Mouse (Mus musculus) limb, embryonic 14.5 days (tissue): Measurements from ENCODE around the gene Naaladl1. TPM values are rescaled to one million over a fixed set of nuclear protein-coding genes. Genes with fewer than 3 reads are reported as not detected.

ENCODE experiments used
- ATAC-seq: fragments of 200-750 bp; cut with Nextera tagmentation; 2 replicates; pipeline ENCODE4 v1.8.0; 2017; ENCODE audit warnings: low read depth, moderate number of reproducible peaks, moderate TSS enrichment; ENCODE audit not compliant: low FRiP score
- DNase-seq: peaks from one replicate; pipeline ENCODE4 v3.0.0-alpha.2; 2015; ENCODE audit warnings: low spot score
- H3K27ac ChIP-seq: fragments of 300-500 bp; sonication (generic); replicated peaks from 2 replicates; pipeline ENCODE4 v1.5.1; 2014; ENCODE audit warnings: low read depth, mild to moderate bottlenecking, low read length, moderate library complexity, mixed read lengths
- H3K27me3 ChIP-seq: fragments of 300-500 bp; sonication (generic); 2 replicates; pipeline ENCODE4 v1.6.1; 2014; ENCODE audit warnings: low read length, mixed read lengths; ENCODE audit not compliant: control insufficient read depth, insufficient read depth
- H3K36me3 ChIP-seq: fragments of 300-500 bp; sonication (generic); 2 replicates; pipeline ENCODE4 v1.6.1; 2014; ENCODE audit warnings: mild to moderate bottlenecking, low read length, moderate library complexity, mixed read lengths; ENCODE audit not compliant: control insufficient read depth, insufficient read depth
- H3K4me1 ChIP-seq: fragments of 300-500 bp; sonication (generic); 2 replicates; pipeline ENCODE4 v1.6.1; 2014; ENCODE audit warnings: antibody characterized with exemption, low read length, mixed read lengths; ENCODE audit not compliant: control insufficient read depth, insufficient read depth
- H3K4me2 ChIP-seq: fragments of 300-500 bp; sonication (generic); replicated peaks from 2 replicates; pipeline ENCODE4 v1.6.1; 2014; ENCODE audit warnings: low read depth, mild to moderate bottlenecking, low read length, moderate library complexity; ENCODE audit not compliant: severe bottlenecking
- H3K4me3 ChIP-seq: fragments of 300-500 bp; sonication (generic); replicated peaks from 2 replicates; pipeline ENCODE4 v1.5.1; 2014; ENCODE audit warnings: low read length
- H3K9ac ChIP-seq: fragments of 300-500 bp; sonication (generic); 2 replicates; pipeline ENCODE4 v1.6.1; 2014; ENCODE audit warnings: mild to moderate bottlenecking, low read depth, low read length, moderate library complexity; ENCODE audit not compliant: severe bottlenecking
- H3K9me3 ChIP-seq: fragments of 300-500 bp; sonication (generic); 2 replicates; pipeline ENCODE4 v1.6.1; 2016; ENCODE audit warnings: low read length; ENCODE audit not compliant: control insufficient read depth
- POLR2A ChIP-seq: fragments of 200-500 bp; IDR thresholded peaks from 2 replicates; pipeline ENCODE4 v1.8.0; 2012; ENCODE audit warnings: inconsistent platforms, mild to moderate bottlenecking, moderate library complexity, borderline replicate concordance; ENCODE audit not compliant: insufficient read depth, insufficient read length; ENCODE audit errors: extremely low read depth
- WGBS: fragments of 180-500 bp; shearing (Covaris S2); extraction: QIAGEN DNeasy Blood & Tissue Kit; methylation state at CpG from one replicate; pipeline ENCODE4 v1.1.7; 2014; 5-methylcytosine and 5-hydroxymethylcytosine counted together
- polyA plus RNA-seq, 2 experiments: library from polyadenylated mRNA; depleted of rRNA in 1 of 2; stranded (reverse) in 1 of 2; unstranded in 1 of 2; fragments of >200 nt; fragmentation: Nextera tagmentation in 1 of 2; extraction: Ambion mirVana in 1 of 2; gene quantifications; 2 replicates each; pipeline versions ENCODE4 v1.2.1 to v1.2.3; 2012 to 2014

The Naaladl1 gene
- polyA plus RNA-seq, 2 experiments = 0.21 to 2.5 TPM

DNA sequence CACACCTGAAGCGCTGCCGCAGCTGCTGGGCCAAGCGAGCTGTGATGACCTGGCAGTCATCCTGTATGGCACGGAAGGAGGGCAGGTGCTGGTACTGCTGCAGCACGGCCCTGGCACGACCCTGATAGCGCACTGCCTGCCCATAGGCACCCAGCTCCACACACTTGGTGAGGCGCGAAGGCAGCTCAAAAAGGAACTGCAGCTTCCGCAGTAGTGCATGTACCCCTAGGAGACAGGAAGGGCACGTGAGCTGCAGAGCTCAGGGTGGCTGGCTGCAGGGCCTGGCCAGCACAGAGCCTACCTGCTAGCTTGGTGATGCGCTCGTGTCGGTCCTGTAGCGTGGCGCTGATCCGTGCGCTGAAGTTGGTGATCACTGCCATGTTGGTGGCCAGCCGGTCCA, 34.3 kb upstream of the Naaladl1 start:
- DNase-seq (no peak), ATAC-seq (no peak)
- WGBS = 93% methylated on average over 19 of the region's 19 CpGs
- Histone ChIP-seq H3K36me3 (peaks cover 49% of the 10 kb centered on the region), H3K4me2 (no peak overlapping the region), H3K9me3 (no peaks in the 10 kb centered on the region), H3K4me3 (no peak overlapping the region), H3K4me1 (peaks cover 16% of the 10 kb centered on the region), H3K27me3 (no peaks in the 10 kb centered on the region), H3K9ac (no peak overlapping the region), H3K27ac (no peak overlapping the region)
- no peak for TF ChIP-seq POLR2A

DNA sequence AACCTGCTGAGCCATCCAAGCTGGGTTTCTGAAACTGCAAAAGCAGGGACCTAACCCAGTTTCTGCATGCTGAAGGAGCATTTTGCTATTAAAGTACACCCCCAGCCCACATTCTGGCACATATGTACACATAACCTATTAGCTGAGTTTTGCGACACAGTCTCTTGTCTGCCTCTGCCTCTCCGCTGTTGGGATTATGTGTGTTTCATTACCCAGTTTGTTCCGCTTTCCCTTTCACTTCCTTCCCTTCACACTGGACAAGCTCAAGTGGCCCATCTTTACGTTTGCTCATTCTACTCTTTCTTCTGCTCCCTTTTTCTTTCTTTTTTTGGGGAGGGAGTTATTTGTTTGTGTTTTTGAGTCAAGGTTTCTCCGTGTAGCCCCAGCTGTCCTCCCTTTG, 31.7 kb upstream of the Naaladl1 start:
- Histone ChIP-seq H3K4me1 (peaks cover 3% of the 10 kb centered on the region; the same call in 1 of the 2 replicates), H3K36me3 (peaks cover 43% of the 10 kb centered on the region), H3K27ac (no peak overlapping the region), H3K4me3 (no peak overlapping the region), H3K4me2 (no peak overlapping the region), H3K9ac (no peak overlapping the region), H3K9me3 (no peaks in the 10 kb centered on the region), H3K27me3 (no peaks in the 10 kb centered on the region)
- TF ChIP-seq POLR2A = no peak
- WGBS = 91% methylated on average over 5 of the region's 5 CpGs
- DNase-seq (no peak), ATAC-seq (no peak)

DNA sequence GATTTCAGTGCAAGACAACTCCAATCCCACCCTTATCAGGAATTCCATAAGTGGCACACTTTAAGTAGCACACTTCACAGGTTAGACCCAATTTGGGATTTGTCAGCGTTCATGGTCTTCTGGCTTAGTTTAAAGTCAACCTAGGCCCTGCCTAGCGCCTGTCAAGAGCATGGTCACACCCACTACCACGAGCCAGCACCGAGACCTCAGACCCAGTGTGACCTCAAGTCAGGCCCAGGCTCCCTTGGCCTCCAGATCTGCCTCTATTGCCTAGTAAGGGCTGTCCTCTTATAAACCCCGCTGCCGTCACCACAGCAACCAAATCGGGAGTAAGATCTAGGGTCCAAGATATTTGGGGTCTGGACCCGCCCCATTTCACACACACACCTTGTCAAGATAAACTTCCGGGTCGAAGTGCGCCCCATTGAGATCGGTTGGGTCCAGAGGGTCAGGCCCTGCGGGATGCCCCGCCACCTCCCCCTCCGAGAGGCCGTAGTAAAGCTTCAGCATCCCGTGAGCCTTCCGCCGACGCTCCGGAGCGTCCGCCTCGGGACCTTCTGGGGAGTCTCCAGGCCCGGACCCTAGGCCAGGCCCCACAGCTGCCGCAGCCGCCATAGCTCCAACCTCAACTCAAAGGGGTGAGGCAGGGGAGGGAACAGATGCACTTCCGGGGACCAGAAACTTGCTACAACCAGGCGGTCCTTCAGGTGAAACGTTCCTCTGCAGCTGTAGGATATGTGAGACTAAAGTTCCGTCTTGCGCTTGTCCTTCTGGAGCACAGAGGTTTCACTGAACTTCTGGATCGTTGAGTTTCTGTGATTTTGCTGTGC, 28.8 kb upstream of the Naaladl1 start, which contains the start of gene Vps51:
Gene Vps51, minus strand, starts transcription at position 668 of the 830 bp plus-strand sequence.
- peaks cover 38% of the 10 kb centered on the region for H3K36me3 ChIP-seq
- H3K4me2 ChIP-seq = peak within 1 kb of the TSS; percentile 82
- peak within 1 kb of the TSS; percentile 70 for H3K9ac ChIP-seq
- WGBS = 1% methylated on average over 33 of the region's 33 CpGs
- no peaks in the 10 kb centered on the region for H3K9me3 ChIP-seq
- peak within 1 kb of the TSS; percentile 72 for H3K4me3 ChIP-seq
- peak; percentile 95 for DNase-seq
- peak; percentile 88 for ATAC-seq
- peak within 1 kb of the TSS; percentile 73 for H3K27ac ChIP-seq
- H3K27me3 ChIP-seq = no peaks in the 10 kb centered on the region
- peaks cover 3% of the 10 kb centered on the region; the same call in 1 of the 2 replicates for H3K4me1 ChIP-seq
- no peak for TF ChIP-seq POLR2A

DNA sequence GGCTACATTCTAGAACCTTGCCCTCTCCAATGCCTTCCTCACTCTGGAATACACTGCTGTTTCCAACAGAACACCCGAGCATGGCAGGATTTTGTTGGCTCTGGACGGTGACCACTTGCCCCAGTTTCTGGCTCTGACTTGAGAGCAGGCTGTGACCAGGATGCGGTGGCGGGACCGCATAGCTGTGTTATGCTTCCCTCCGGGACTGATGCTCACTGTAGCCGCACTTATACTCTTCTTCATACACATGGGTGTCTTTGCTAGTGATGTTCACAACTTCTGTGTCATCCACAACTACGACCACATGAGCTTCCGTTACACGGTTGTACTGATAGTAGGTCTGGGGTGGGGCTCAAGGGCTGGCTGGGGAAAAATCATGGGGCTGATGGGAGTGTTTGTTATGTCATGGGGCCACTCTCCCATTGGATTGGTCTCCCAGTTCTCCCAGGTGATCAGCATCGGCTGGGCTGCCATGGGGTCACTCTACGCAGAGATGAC, 25.6 kb upstream of the Naaladl1 start, which contains the start of gene Tmem262:
Gene Tmem262, plus strand, starts transcription at position 51 of the 498 bp plus-strand sequence.
- Histone ChIP-seq H3K27me3 (no peaks in the 10 kb centered on the region), H3K4me1 (peaks cover 12% of the 10 kb centered on the region), H3K9ac (no peak within 1 kb of the TSS), H3K36me3 (peaks cover 35% of the 10 kb centered on the region), H3K4me3 (no peak within 1 kb of the TSS), H3K4me2 (no peak within 1 kb of the TSS), H3K9me3 (no peaks in the 10 kb centered on the region), H3K27ac (no peak within 1 kb of the TSS)
- 95% methylated on average over 12 of the region's 12 CpGs for WGBS
- no peak for DNase-seq
- TF ChIP-seq POLR2A = no peak
- no peak for ATAC-seq

DNA sequence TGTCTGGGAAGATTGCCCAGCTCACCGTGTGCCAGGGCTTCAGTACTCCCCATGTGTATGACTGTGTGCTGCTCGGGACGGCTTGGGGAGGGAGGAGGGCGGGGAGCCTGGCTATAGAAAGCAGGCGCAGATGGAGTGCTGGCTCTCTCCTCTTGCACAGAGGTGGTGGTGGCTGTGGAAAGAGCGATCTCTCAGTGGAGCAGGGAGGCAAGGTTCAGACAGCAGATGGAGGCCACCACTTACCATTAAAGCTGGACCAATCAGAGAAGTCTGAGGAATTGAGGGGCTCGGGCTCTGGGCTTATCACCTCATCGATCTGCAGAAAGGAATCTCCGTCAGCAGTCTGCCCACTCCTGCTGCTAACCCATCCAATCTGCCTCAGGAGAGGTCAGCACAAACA, 23.4 kb upstream of the Naaladl1 start, which contains the start of gene Gm28374:
Gene Gm28374, minus strand, starts transcription at position 101 of the 400 bp plus-strand sequence.
- no peaks in the 10 kb centered on the region for H3K9me3 ChIP-seq
- no peak for TF ChIP-seq POLR2A
- 89% methylated on average over 9 of the region's 9 CpGs for WGBS
- no peak within 1 kb of the TSS for H3K9ac ChIP-seq
- DNase-seq (no peak), ATAC-seq (no peak)
- no peak within 1 kb of the TSS for H3K4me3 ChIP-seq
- peaks cover 35% of the 10 kb centered on the region for H3K36me3 ChIP-seq
- H3K4me2 ChIP-seq = no peak within 1 kb of the TSS
- H3K27ac ChIP-seq = no peak within 1 kb of the TSS
- peaks cover 13% of the 10 kb centered on the region for H3K4me1 ChIP-seq
- H3K27me3 ChIP-seq = no peaks in the 10 kb centered on the region
